Mouse (Mus musculus) olfactory bulb, adult 2 months (tissue): Measurements from ENCODE around the gene Aoc1.

ENCODE experiments used
- CTCF ChIP-seq: fragments of 200-500 bp; IDR thresholded peaks from 2 replicates; pipeline ENCODE4 v1.5.1; 2012; ENCODE audit warnings: low read depth, mild to moderate bottlenecking, low read length, moderate library complexity; ENCODE audit not compliant: insufficient read depth
- POLR2A ChIP-seq: fragments of 200-500 bp; IDR thresholded peaks from 2 replicates; pipeline ENCODE4 v1.6.1; 2012; ENCODE audit warnings: mild to moderate bottlenecking, low read depth, low read length, moderate library complexity; ENCODE audit not compliant: insufficient read depth

DNA sequence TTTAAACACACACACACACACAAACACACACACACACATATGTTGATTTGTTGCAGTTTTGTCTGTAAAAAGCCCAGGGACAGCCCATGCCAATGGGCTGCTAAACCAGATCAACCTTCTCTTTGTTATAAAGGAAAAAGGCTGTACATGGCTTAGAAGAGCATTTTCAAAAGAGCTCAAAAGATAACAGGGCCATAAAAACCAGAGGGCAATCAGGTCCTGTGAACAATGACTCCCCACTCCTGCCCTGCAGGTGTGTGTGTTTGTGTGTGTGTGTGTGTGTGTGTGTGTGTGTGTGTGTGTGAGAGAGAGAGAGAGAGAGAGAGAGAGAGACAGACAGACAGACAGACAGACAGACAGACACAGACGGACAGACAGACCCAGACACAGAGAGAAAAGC, 36.5 kb downstream of the Aoc1 start:
- TF ChIP-seq CTCF, result no peak
- TF ChIP-seq POLR2A, result no peak
